8 mouse cellular contexts compared by ENCODE assay signal in the genomic region with DNA sequence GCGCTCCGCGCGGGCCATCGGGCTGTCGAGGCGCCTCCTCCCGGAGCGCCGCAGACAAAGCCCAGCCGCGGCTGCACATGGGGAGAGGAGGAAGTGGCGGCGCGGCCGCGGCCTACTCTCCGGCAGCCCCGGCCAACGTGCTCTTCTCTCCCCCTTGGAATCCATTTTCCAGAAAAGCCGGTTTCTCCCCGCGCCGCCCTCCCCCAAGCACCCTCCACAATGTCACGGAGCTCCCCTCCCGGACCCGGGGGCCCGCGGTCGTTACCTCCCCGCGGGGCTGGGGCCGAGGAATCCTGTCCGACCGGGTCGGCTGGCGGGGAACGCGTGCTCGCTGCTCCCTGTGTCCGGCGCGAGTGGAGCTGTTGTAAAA. TPM values are rescaled to one million over a fixed set of nuclear protein-coding genes. Genes with fewer than 3 reads are reported as not detected.
A peak's percentile ranks its signal among the peaks of the same experiment; 100 is the strongest.
DNase-seq lines count a peak whose midpoint lies in the region; ATAC-seq and TF ChIP-seq lines count a peak whose summit lies in the region.

No protein-coding gene starts in this region.

- no peaks in the 10 kb centered on the region; the same call in 1 of the 2 replicates for H3K27me3 ChIP-seq in G1E (ENCODE audit: insufficient read depth, low read length)
- no peaks in the 10 kb centered on the region for H3K27me3 ChIP-seq in forebrain, embryonic 11.5 days (ENCODE audit: control insufficient read depth, insufficient read depth, low read length)
- H3K27me3 ChIP-seq in hindbrain, embryonic 13.5 days = no peaks in the 10 kb centered on the region

- 0% methylated on average over 39 of the region's 43 CpGs for WGBS in forebrain, embryonic 11.5 days
- WGBS in hindbrain, embryonic 13.5 days = under 1% methylated on average over 33 of the region's 43 CpGs

- H3K27ac ChIP-seq in forebrain, embryonic 11.5 days (ENCODE audit: low read depth, low read length) = peak overlapping the region; percentile 98
- peak overlapping the region; percentile 100 for H3K27ac ChIP-seq in hindbrain, embryonic 13.5 days

- ATAC-seq in G1E (ENCODE audit: extremely low read depth, insufficient number of reproducible peaks, low FRiP score, poor library complexity, severe bottlenecking) = no peak
- ATAC-seq in forebrain, embryonic 11.5 days (replicated peaks; ENCODE audit: low FRiP score) = no peak; the same call in 1 of the 2 replicates
- no peak; the same call in 1 of the 2 replicates for ATAC-seq in hindbrain, embryonic 13.5 days (ENCODE audit: low FRiP score)
- peak; percentile 39 for ATAC-seq in megakaryocyte, adult 5-6 weeks (ENCODE audit: poor library complexity, severe bottlenecking)

- DNase-seq in B cell, adult 2 months = peak; percentile 55 to 66
- peak; percentile 12 for DNase-seq in G1E (ENCODE audit: low spot score)
- DNase-seq in forebrain, embryonic 11.5 days (ENCODE audit: low spot score) = peak; percentile 84
- DNase-seq in layer of hippocampus, postnatal 14 days (ENCODE audit: low spot score in 2 of 2) = peak; percentile 50 to 59
- DNase-seq in spleen, adult 12 weeks (ENCODE audit: low spot score) = peak; percentile 37
- DNase-seq in MN1 (ENCODE audit: low spot score) = no peak

- H3K4me3 ChIP-seq in G1E (ENCODE audit: low read depth, low read length) = peak overlapping the region; percentile 96
- peak overlapping the region; percentile 99 for H3K4me3 ChIP-seq in forebrain, embryonic 11.5 days (ENCODE audit: low read depth, low read length)
- peak overlapping the region; percentile 99 for H3K4me3 ChIP-seq in hindbrain, embryonic 13.5 days

- peak overlapping the region; percentile 98 for H3K9ac ChIP-seq in forebrain, embryonic 11.5 days (ENCODE audit: low read length)
- peak overlapping the region; percentile 97 for H3K9ac ChIP-seq in hindbrain, embryonic 13.5 days

- no peaks in the 10 kb centered on the region for H3K9me3 ChIP-seq in G1E (replicated peaks)
- no peaks in the 10 kb centered on the region for H3K9me3 ChIP-seq in forebrain, embryonic 11.5 days (ENCODE audit: control insufficient read depth, low read length)
- no peaks in the 10 kb centered on the region for H3K9me3 ChIP-seq in hindbrain, embryonic 13.5 days

- peak overlapping the region; percentile 71; the same call in 1 of the 2 replicates for H3K4me2 ChIP-seq in forebrain, embryonic 11.5 days (ENCODE audit: low read depth, low read length, severe bottlenecking)
- H3K4me2 ChIP-seq in hindbrain, embryonic 13.5 days = peak overlapping the region; percentile 75

- peaks cover 17% of the 10 kb centered on the region for H3K36me3 ChIP-seq in G1E (replicated peaks)
- H3K36me3 ChIP-seq in forebrain, embryonic 11.5 days (ENCODE audit: control insufficient read depth, insufficient read depth, low read length) = no peaks in the 10 kb centered on the region; the same call in 1 of the 2 replicates
- peaks cover 9% of the 10 kb centered on the region for H3K36me3 ChIP-seq in hindbrain, embryonic 13.5 days

- H3K4me1 ChIP-seq in G1E (ENCODE audit: insufficient read depth, low read depth, low read length) = peaks cover 23% of the 10 kb centered on the region
- H3K4me1 ChIP-seq in forebrain, embryonic 11.5 days (replicated peaks; ENCODE audit: control insufficient read depth, insufficient read depth, low read length) = no peaks in the 10 kb centered on the region
- H3K4me1 ChIP-seq in hindbrain, embryonic 13.5 days (replicated peaks) = peaks cover 19% of the 10 kb centered on the region

- no peak for TF ChIP-seq CTCF in G1E (IDR thresholded peaks at IDR 0.05; ENCODE audit: low read depth, low read length)

RNA-seq across cellular contexts. Expression of a gene that starts 0.6 kb away (rescaled TPM):
- total RNA-seq in G1E (2014; fragmentation: Nextera tagmentation) (251 and 283 TPM in 2 replicates), G1E (2017) (152 and 197 TPM in 2 replicates)
- 148 and 152 TPM in 2 replicates for polyA plus RNA-seq in G1E (2012)
- polyA plus RNA-seq in forebrain, embryonic 11.5 days (2014; fragmentation: Nextera tagmentation; extraction: Ambion mirVana) = 141 and 148 TPM in 2 replicates
- 89.3 and 94.2 TPM in 2 replicates for polyA plus RNA-seq in hindbrain, embryonic 13.5 days (2015; fragmentation: Nextera tagmentation; extraction: Ambion mirVana)
- total RNA-seq in layer of hippocampus, postnatal 14 days (2021) = 10 to 100 TPM; 77.9 to 81.8 TPM
- total RNA-seq in megakaryocyte, adult 5-6 weeks (2015) = 113 and 121 TPM in 2 replicates
- total RNA-seq in megakaryocyte, adult 5-6 weeks (2017) = 116 and 128 TPM in 2 replicates

RNA-seq across cellular contexts. Expression of a gene that starts 25.4 kb away (rescaled TPM):
- total RNA-seq in G1E (2014; fragmentation: Nextera tagmentation) (1.5 TPM in 1 of 2 replicates, not detected in the other), G1E (2017) (0.41 and 0.87 TPM in 2 replicates)
- 14.1 and 22.0 TPM in 2 replicates for polyA plus RNA-seq in G1E (2012)
- polyA plus RNA-seq in forebrain, embryonic 11.5 days (2014; fragmentation: Nextera tagmentation; extraction: Ambion mirVana) = 0.41 and 0.75 TPM in 2 replicates
- polyA plus RNA-seq in hindbrain, embryonic 13.5 days (2015; fragmentation: Nextera tagmentation; extraction: Ambion mirVana) = 0.44 TPM in 1 of 2 replicates, not detected in the other
- total RNA-seq in layer of hippocampus, postnatal 14 days (2021) = under 1 TPM in 1 of 2 experiments, not detected in 1; 0.88 TPM
- total RNA-seq in megakaryocyte, adult 5-6 weeks (2015) = 0.64 TPM in 1 of 2 replicates, not detected in the other
- not detected in 2 replicates for total RNA-seq in megakaryocyte, adult 5-6 weeks (2017)

RNA-seq across cellular contexts. Expression of a gene that starts 43.0 kb away (rescaled TPM):
- 47.4 and 57.4 TPM in 2 replicates for total RNA-seq in G1E (2014; fragmentation: Nextera tagmentation)
- 37.8 and 51.0 TPM in 2 replicates for total RNA-seq in G1E (2017)
- polyA plus RNA-seq in G1E (2012) = 8.3 and 8.5 TPM in 2 replicates
- 21.7 and 22.8 TPM in 2 replicates for polyA plus RNA-seq in forebrain, embryonic 11.5 days (2014; fragmentation: Nextera tagmentation; extraction: Ambion mirVana)
- 29.4 and 30.3 TPM in 2 replicates for polyA plus RNA-seq in hindbrain, embryonic 13.5 days (2015; fragmentation: Nextera tagmentation; extraction: Ambion mirVana)
- 10 to 100 TPM; 50.1 to 50.2 TPM for total RNA-seq in layer of hippocampus, postnatal 14 days (2021)
- total RNA-seq in megakaryocyte, adult 5-6 weeks (2015) = 30.2 and 32.0 TPM in 2 replicates
- total RNA-seq in megakaryocyte, adult 5-6 weeks (2017) = 21.1 and 21.6 TPM in 2 replicates
